Mouse (Mus musculus): Measurements from ENCODE around the gene Coq2. TPM values are rescaled to one million over a fixed set of nuclear protein-coding genes. Genes with fewer than 3 reads are reported as not detected.

The Coq2 gene
- polyA plus RNA-seq, 1 experiment from 2014 or later, result 49.6 TPM

DNA sequence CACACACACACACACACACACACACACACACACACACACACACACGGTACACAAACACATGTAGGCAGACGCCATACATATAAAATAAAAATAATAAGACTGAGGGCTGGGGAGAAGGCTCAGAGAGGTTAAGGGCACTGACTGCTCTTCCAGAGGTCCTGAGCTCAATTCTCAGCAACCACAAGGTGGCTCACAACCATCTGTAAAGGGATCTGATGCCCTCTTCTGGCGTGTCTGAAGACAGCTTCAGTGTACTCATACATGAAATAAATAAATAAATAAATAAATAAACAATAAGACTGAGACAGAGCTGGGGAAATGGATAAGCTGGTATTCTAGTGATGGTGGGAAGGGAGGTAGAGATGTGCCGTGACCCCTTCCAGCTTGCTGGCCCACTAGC, 10.7 kb upstream of the Coq2 start:
- no peaks in the 10 kb centered on the region for H3K27me3 ChIP-seq (ENCODE audit: insufficient read depth, poor library complexity, severe bottlenecking)
- no peak for DNase-seq (ENCODE audit: low spot score)
- H3K4me1 ChIP-seq (replicated peaks), result no peaks in the 10 kb centered on the region
- no peaks in the 10 kb centered on the region for H3K36me3 ChIP-seq
- no peak overlapping the region for H3K27ac ChIP-seq
- WGBS, result 65% methylated on average over 4 of the region's 4 CpGs
- no peaks in the 10 kb centered on the region for H3K9me3 ChIP-seq
- H3K4me3 ChIP-seq, result no peak overlapping the region

DNA sequence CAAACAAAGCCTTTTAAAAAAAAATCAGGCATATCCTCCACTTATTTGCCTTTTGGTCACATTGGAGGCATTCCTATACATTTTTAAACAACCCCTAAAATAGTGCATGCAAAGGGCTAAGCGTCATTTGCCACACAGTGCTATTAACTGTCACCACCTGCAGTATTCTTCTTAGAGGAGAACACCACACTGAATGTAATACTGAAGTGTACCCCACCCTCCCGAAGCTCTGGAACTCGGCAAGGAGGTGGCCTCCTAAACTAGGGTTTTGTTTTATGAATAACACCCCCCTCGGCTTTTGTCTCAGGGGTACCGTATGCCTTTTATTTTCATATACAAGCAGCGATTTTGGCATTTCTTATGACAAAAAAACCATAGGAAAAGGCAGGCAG, 5.6 kb upstream of the Coq2 start:
- Histone ChIP-seq H3K27me3 (ENCODE audit: insufficient read depth, poor library complexity, severe bottlenecking) (no peaks in the 10 kb centered on the region), H3K36me3 (no peaks in the 10 kb centered on the region), H3K27ac (no peak overlapping the region), H3K4me1 (replicated peaks) (no peaks in the 10 kb centered on the region), H3K9me3 (no peaks in the 10 kb centered on the region), H3K4me3 (no peak overlapping the region)
- no peak for DNase-seq (ENCODE audit: low spot score)
- WGBS, result 79% methylated on average over 6 of the region's 6 CpGs

DNA sequence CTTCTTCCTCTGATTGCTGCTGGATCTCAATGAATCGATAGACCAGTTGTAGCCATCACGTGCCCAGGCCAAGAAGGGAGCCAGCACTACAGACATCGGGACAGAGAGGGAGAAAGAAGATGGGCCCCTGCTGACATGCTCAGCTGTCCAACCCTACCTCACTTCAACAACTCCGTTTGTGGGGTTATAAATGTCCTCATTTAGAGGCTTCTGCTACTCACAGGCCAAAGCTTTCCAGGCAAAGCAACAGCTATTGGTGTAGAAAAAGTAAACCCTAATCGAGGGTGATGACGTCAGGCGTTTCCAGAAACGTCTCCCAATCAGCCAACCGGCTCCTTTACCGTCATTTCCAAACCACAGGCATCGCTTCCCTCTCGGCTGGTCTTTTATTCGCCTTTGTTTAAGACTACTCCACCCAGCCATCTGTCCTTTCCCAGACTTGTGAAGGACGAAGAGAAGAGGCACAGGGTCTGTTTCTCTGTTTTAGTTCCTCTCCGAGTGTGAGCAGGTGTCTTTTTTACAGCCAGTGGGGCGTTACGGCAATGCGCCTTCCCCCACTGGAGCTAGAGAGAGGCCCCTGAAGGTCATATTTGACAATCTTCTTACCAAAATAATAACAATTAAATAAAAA, 5.1 kb upstream of the Coq2 start:
- peaks cover 2% of the 10 kb centered on the region for H3K4me1 ChIP-seq (replicated peaks)
- DNase-seq (ENCODE audit: low spot score), result no peak
- H3K4me3 ChIP-seq, result no peak overlapping the region
- 67% methylated on average over 18 of the region's 18 CpGs for WGBS
- H3K27me3 ChIP-seq (ENCODE audit: insufficient read depth, poor library complexity, severe bottlenecking), result no peaks in the 10 kb centered on the region
- no peaks in the 10 kb centered on the region for H3K36me3 ChIP-seq
- H3K27ac ChIP-seq, result 0 out of 2 replicates have a peak overlapping the region, but pooled peaks have one; percentile 1
- H3K9me3 ChIP-seq, result no peaks in the 10 kb centered on the region

DNA sequence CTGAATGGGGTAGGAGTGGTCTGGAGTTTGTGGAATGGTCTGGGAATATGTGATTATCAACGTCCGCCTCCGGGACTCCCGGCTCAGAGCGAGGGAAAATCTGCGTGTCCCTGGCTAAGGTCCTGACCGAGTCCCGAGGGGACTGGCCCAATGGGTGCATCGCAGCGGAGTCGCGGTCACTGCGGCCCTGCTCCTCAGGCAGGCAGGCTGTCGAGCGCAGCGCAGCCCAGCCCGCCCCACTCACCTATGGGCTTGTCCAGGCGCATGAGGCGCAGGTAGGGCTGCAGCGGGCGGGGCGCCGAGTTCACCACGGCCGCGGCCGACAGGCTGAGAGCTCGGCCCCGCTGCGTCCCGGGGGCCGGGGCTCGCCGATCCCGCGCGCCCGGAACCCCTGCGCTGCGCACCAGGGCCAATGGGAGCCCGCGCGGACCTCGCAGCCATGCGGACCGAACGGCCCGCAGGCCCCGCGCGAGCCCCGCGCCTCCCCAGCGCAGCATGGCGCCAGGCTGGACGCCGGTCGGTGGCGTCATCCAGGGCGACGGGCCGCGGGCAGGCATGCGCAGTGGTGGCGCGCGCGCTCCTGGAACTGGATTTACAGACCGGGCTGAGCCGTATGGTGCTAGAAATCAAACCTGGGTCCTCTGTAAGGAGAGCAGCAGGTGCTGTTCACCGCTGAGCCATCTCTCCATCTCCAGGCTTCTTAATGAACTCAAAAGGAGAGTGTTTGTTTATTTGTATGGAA, 1.0 kb downstream of the Coq2 start:
- Histone ChIP-seq H3K27me3 (ENCODE audit: insufficient read depth, poor library complexity, severe bottlenecking) (no peaks in the 10 kb centered on the region), H3K9me3 (no peaks in the 10 kb centered on the region), H3K36me3 (peaks cover 11% of the 10 kb centered on the region), H3K27ac (peak overlapping the region; percentile 95), H3K4me1 (replicated peaks) (peaks cover 23% of the 10 kb centered on the region), H3K4me3 (peak overlapping the region; percentile 82)
- under 1% methylated on average over 71 of the region's 71 CpGs for WGBS
- DNase-seq (ENCODE audit: low spot score), result peak; percentile 88

DNA sequence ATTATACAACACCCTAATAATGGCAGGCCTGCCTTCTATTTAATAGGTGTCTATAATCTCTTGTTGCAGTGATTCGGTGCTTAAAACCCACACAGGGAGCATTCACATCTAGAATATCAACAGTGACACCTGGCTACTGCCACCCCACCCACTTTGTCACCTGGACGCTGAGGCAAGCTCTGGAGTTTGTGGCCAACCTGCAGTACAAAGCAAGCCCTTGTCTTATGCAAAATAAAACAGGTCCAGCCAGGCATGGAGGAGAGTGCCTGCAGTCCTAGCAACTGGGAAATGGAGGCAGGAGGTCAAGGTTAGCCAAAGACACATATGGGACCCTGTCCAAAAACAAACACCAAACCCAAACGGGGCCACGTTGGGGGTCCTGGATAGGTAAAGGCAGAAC, 2.5 kb downstream of the Coq2 start:
- Histone ChIP-seq H3K9me3 (no peaks in the 10 kb centered on the region), H3K27ac (no peak overlapping the region), H3K4me1 (replicated peaks) (peaks cover 23% of the 10 kb centered on the region), H3K27me3 (ENCODE audit: insufficient read depth, poor library complexity, severe bottlenecking) (no peaks in the 10 kb centered on the region), H3K4me3 (no peak overlapping the region), H3K36me3 (peaks cover 19% of the 10 kb centered on the region)
- no peak for DNase-seq (ENCODE audit: low spot score)
- WGBS, result 87% methylated on average over 4 of the region's 4 CpGs

DNA sequence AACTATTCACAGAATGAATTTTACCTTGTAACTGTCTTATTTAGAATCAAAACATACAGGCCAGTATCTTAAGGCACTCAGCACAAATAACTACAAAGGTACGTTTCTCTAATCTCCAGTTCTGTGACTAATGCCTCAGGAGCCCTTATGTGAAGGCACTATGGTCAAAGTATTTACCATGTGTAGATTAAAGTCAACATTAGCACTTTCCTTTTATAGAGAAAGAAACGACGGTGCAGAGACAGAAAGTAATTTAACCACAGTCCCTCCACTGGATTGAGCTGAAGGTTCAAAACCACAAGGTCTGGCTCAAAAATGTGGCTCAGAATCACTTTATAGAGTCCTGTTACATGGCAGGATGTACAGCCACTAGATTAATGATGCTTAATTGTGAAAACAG, 3.0 kb downstream of the Coq2 start:
- Histone ChIP-seq H3K27me3 (ENCODE audit: insufficient read depth, poor library complexity, severe bottlenecking) (no peaks in the 10 kb centered on the region), H3K36me3 (peaks cover 24% of the 10 kb centered on the region), H3K4me1 (replicated peaks) (peaks cover 23% of the 10 kb centered on the region), H3K9me3 (no peaks in the 10 kb centered on the region), H3K27ac (no peak overlapping the region), H3K4me3 (no peak overlapping the region)
- 92% methylated on average over 3 of the region's 3 CpGs for WGBS
- no peak for DNase-seq (ENCODE audit: low spot score)

DNA sequence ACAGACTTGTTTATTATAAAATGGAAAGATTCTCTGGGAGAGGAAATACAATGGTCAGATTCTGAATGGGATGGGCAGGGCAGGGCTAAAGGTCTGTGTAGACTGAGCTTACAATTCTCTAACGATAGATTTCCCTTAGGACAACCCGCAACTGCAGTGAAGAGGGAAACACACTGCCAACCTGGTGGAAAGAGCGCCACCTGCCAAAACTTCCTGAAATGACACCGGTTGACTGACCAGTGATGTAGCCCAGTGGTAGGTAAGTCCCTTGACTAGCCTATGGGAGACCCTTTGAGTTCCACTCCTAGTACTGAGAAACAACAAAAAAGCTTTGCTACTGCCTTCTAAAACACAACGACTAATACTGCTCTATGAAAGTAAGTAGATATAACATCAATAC, 3.5 kb downstream of the Coq2 start:
- 23% methylated on average over 5 of the region's 5 CpGs for WGBS
- peak; percentile 54 for DNase-seq (ENCODE audit: low spot score)
- Histone ChIP-seq H3K4me3 (no peak overlapping the region), H3K4me1 (replicated peaks) (peaks cover 23% of the 10 kb centered on the region), H3K27ac (no peak overlapping the region), H3K36me3 (peaks cover 28% of the 10 kb centered on the region), H3K27me3 (ENCODE audit: insufficient read depth, poor library complexity, severe bottlenecking) (no peaks in the 10 kb centered on the region), H3K9me3 (no peaks in the 10 kb centered on the region)

DNA sequence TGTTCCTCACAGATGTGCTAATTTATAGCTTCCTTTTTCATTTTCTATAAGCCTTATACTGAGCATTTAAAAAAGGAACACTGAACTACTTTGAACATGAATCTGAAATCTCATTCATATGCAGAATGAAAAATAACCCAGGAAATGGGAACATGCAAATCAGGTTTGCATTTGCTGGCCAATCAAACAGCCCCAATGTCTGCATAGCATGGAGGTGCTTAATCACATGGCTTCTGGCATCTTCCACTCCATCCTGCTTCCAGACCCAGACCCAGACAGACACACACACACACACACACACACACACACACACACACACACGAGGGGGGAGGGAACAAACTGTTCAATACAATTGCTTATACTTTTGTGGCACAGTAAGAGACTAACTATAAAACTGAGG, 8.0 kb downstream of the Coq2 start:
- H3K27ac ChIP-seq, result no peak overlapping the region
- peaks cover 2% of the 10 kb centered on the region; the same call in 1 of the 2 replicates for H3K4me1 ChIP-seq (replicated peaks)
- peaks cover 67% of the 10 kb centered on the region for H3K36me3 ChIP-seq
- H3K27me3 ChIP-seq (ENCODE audit: insufficient read depth, poor library complexity, severe bottlenecking), result no peaks in the 10 kb centered on the region
- DNase-seq (ENCODE audit: low spot score), result no peak
- H3K9me3 ChIP-seq, result no peaks in the 10 kb centered on the region
- H3K4me3 ChIP-seq, result no peak overlapping the region
- 85% methylated on average over 1 of the region's 1 CpGs for WGBS

DNA sequence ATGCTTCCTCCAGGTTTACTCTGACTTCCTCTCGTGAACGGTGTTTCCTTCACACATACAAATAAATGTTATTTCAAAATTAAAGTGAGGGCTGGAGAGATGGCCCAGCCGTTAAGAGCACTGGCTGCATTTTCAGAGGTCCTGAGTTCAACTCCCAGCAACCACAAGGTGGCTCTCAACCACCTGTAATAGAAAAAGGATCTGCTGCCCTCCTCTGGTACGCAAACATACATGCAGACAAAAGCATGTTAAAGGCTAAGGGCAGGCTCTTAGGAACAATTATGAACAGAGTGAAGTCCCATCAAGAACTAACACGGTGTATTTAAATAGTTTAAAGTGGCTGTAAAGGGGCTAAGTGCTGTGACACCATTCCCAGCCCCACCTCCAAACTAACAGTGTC, 11.1 kb downstream of the Coq2 start:
- no peaks in the 10 kb centered on the region for H3K9me3 ChIP-seq
- H3K27me3 ChIP-seq (ENCODE audit: insufficient read depth, poor library complexity, severe bottlenecking), result no peaks in the 10 kb centered on the region
- H3K27ac ChIP-seq, result no peak overlapping the region
- no peak for DNase-seq (ENCODE audit: low spot score)
- 68% methylated on average over 5 of the region's 5 CpGs for WGBS
- peaks cover 86% of the 10 kb centered on the region for H3K36me3 ChIP-seq
- no peak overlapping the region for H3K4me3 ChIP-seq
- H3K4me1 ChIP-seq (replicated peaks), result no peaks in the 10 kb centered on the region

DNA sequence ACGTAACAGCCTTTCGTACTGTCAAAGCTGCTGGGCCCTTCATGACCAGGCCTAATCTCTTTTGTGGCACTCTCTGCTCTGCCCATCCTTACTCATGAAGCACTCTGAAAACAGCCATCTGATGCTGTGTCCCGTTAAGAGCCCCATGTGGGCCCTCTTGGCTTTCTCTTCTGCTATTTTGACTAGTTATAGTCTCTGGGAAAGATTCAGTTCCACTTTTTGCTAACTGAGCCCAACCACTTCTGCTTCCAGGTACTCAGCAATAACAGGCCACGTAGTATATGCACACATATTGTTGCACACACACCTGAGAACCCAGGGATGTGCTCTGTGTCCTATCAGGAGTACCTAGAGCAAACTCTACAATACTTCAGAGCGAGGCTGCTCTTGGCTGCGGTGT, 11.9 kb downstream of the Coq2 start:
- no peaks in the 10 kb centered on the region for H3K4me1 ChIP-seq (replicated peaks)
- no peak overlapping the region for H3K27ac ChIP-seq
- peaks cover 91% of the 10 kb centered on the region for H3K36me3 ChIP-seq
- DNase-seq (ENCODE audit: low spot score), result no peak
- 91% methylated on average over 6 of the region's 6 CpGs for WGBS
- no peaks in the 10 kb centered on the region for H3K9me3 ChIP-seq
- no peak overlapping the region for H3K4me3 ChIP-seq
- H3K27me3 ChIP-seq (ENCODE audit: insufficient read depth, poor library complexity, severe bottlenecking), result no peaks in the 10 kb centered on the region

DNA sequence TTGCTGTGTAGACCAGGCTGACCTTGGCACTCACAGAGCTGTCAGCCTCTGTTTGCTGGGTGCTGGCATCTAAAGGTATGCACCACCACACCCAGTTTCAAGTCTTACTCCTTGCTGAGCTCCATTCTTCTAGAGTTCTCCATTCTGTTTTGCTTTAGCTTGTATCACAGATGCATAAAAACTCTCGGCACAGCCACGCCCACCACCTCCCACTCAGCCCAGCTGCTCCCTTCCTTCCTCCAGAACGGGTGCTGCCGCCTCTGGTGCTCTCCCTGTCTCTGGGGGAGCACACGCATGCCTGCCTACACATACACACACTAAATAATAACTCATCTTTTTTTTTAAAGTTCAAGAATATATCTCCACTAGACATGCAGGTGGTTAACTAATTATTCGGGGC, 16.5 kb downstream of the Coq2 start:
- Histone ChIP-seq H3K4me3 (no peak overlapping the region), H3K4me1 (replicated peaks) (no peaks in the 10 kb centered on the region), H3K9me3 (no peaks in the 10 kb centered on the region), H3K27me3 (ENCODE audit: insufficient read depth, poor library complexity, severe bottlenecking) (no peaks in the 10 kb centered on the region), H3K36me3 (peaks cover 95% of the 10 kb centered on the region), H3K27ac (no peak overlapping the region)
- WGBS, result 84% methylated on average over 6 of the region's 6 CpGs
- DNase-seq (ENCODE audit: low spot score), result no peak

DNA sequence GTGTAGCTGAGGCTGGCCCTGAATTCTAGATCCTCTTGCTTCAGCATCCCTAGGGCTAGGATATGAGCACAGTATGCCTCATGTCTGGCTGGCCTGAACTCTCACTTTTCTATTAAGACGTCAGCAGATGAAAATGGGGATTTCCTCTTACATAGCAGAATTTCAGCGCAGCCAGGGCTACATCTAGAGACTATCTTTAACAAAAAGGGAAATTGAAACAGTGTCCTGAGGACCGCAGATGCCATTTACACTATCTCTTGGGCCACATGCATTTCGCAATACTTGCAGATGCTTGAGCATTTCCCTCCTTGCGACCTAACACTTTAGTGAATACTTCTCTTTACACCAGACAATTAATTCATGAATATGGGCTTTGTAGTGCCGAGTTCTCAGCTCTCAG, 18.6 kb downstream of the Coq2 start:
- no peaks in the 10 kb centered on the region for H3K27me3 ChIP-seq (ENCODE audit: insufficient read depth, poor library complexity, severe bottlenecking)
- no peaks in the 10 kb centered on the region for H3K9me3 ChIP-seq
- peaks cover 78% of the 10 kb centered on the region for H3K36me3 ChIP-seq
- no peak for DNase-seq (ENCODE audit: low spot score)
- WGBS, result 88% methylated on average over 6 of the region's 6 CpGs
- no peak overlapping the region for H3K4me3 ChIP-seq
- H3K4me1 ChIP-seq (replicated peaks), result no peaks in the 10 kb centered on the region
- no peak overlapping the region for H3K27ac ChIP-seq

DNA sequence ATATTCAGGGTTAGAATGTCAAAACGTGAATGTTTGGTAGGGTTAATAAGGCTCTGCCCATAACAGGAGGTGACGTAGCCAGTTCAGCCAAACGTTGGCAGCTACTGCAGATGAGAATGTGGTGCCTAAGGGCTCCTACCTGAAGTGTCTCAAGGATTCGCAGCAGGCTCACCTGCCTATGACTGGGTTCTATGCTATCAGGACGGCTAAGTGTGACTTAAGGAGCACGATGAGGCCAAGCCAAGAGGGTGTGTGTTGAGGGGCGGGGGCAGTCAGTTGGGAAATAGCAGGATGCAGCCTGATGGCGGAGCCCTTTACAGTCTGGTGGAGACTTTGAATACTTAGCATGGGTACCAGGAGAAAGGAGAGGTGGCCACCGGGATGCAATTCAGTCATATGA, 22.6 kb downstream of the Coq2 start:
- peaks cover 41% of the 10 kb centered on the region for H3K36me3 ChIP-seq
- H3K4me3 ChIP-seq, result no peak overlapping the region
- peaks cover 6% of the 10 kb centered on the region; the same call in 1 of the 2 replicates for H3K4me1 ChIP-seq (replicated peaks)
- H3K9me3 ChIP-seq, result no peaks in the 10 kb centered on the region
- no peak overlapping the region for H3K27ac ChIP-seq
- WGBS, result 91% methylated on average over 9 of the region's 9 CpGs
- no peak for DNase-seq (ENCODE audit: low spot score)
- no peaks in the 10 kb centered on the region for H3K27me3 ChIP-seq (ENCODE audit: insufficient read depth, poor library complexity, severe bottlenecking)

Data from hindbrain, embryonic 10.5 days (tissue).